Comparison of ENCODE assay signal across 11 mouse cellular contexts in genomic region chr8:125580426-125580825, GRCm38 (mm10).
"Had no signal": no experiment of that assay in that cellular context is flagged by ENCODE, and none has a peak within 500 bp of the region (broad histone marks: within the 10 kb centered on the region; RNA-seq: fewer than 3 reads in every experiment).

No protein-coding gene starts in this region.

- DNase-seq: forebrain, postnatal 0 days; heart, adult 11 months; heart, postnatal 10 days; heart, postnatal 4 days; kidney, adult 18-20 months; kidney, adult 8-10 months; kidney, postnatal 14 days; kidney, postnatal 36 days; layer of hippocampus, adult 9-11 months; layer of hippocampus, postnatal 36 days; left cerebral cortex, postnatal 4 days had no signal
